Mouse (Mus musculus) heart, adult 2 months (tissue): ENCODE measurements at regions not wholly inside any gene's neighbourhood (a gene's known extent, or its start where the extent isn't known, plus 50 kb on each side); places are given as distances from the start of the nearest gene placed in this dataset.

Experiments used
- CTCF ChIP-seq: fragments of 200-600 bp; IDR thresholded peaks from 2 replicates; pipeline ENCODE4 v1.8.1; 2022; ENCODE audit warnings: antibody characterized with exemption, mild to moderate bottlenecking, moderate library complexity
- EP300 ChIP-seq: fragments of 200-500 bp; IDR thresholded peaks from 2 replicates; pipeline ENCODE4 v1.6.1; 2011; ENCODE audit warnings: low read depth, low read length, control low read depth; ENCODE audit not compliant: insufficient read depth
- POLR2A ChIP-seq: fragments of 200-500 bp; IDR thresholded peaks from 2 replicates; pipeline ENCODE4 v1.6.1; 2011; ENCODE audit warnings: mild to moderate bottlenecking, low read depth, low read length, control low read depth; ENCODE audit not compliant: insufficient read depth

DNA sequence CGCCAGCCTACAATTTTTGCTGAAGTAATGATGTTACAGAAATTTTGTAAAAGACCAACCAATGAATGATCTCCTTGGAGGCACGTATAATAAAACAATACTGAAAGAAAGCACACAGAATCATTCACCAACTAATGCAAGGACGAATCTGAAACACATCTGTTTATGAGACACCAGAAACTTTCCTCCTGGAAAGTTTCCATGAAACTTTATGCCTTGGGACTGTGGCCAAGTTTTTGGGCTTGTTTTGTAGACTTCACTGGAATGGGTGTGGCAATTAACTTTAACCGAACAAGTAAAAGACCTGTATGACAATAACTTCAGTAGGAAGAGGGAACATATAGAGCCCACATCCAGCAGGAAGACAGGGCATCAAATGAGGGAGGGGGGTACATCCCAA lies 564.9 kb downstream of the Rpia start:
- no peak for TF ChIP-seq POLR2A
- no peak for TF ChIP-seq EP300
- TF ChIP-seq CTCF = no peak
